Mouse (Mus musculus): Measurements from ENCODE around the gene Zfp281.

Zfp281 gene

DNA sequence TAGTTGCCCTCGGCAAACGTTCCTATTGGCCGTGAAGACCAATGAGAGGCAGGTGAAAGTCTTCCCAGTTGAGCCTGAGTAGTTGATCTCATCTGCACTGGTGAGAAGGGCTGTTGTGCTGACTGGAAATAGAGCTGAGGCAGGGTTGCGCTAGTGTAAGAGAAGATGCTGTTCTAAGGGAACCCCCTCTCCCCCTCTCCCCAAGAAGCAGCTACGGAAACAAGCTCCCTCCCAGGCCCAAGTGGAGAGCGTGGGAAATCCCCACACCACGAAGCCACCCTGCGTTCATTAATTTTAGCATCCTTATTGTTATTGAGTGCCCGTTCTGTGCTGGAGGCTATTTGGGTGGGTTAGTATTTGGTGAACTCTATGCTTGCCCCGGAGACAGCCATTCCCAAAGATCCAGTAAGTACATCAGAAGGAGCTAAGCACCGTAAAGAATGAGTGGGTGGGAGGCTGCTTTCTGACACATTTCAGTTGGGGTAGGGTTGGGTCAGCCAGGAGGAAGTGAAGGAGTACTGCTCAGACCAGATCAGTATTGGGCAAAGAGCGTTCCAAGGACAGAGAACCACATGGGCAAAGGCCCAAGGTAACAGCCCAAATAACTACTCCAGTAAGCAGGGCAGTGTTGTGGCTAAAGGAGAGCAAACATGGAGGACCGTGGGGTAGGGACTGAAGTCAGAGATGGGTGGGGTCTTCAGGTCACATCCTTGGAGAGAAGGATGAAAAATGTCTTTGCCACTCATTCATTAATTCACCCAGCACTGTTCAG, 33.9 kb downstream of the Zfp281 start:
- no peak for DNase-seq (ENCODE audit: low read depth)

DNA sequence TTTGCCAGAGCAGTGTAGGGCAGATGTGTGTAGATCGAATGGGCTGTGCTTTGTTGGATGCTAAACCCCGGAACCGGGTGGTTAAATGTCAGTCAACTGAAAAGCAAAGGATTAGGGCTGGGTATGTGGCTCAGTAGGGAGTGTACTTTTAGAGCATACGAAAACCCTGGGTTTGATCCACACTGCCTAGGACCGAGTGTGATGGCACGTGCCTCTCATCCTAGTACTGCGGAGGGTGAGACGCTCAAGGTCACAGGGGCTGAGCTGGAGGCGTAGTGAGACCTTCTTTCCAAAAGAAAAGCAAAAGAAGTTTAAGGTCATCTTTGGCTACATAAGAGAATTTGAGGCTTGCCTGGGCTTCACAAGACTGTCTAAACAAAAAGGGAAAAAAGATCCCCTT, 34.6 kb downstream of the Zfp281 start:
- DNase-seq (ENCODE audit: low read depth) = no peak

DNA sequence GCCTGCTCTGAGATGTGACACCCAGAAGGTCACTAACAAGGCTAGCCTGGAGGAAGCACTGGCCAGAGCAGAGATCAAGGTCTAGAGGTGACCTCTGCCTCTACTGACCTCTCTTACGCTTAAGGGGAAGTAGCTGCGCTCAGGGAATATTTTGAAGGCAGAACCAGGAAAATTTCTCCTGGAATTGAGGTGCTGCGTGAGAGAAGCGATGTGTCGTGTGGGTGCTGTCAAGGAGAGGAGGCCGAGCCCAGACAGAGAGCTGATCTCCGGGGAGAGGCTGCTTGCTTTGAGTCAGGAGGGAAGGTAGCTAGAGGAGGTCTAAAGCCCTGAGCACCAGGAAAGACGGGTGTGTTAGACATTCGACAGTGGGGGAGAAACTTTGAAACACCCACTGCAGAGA, 35.2 kb downstream of the Zfp281 start:
- no peak for DNase-seq (ENCODE audit: low read depth)

DNA sequence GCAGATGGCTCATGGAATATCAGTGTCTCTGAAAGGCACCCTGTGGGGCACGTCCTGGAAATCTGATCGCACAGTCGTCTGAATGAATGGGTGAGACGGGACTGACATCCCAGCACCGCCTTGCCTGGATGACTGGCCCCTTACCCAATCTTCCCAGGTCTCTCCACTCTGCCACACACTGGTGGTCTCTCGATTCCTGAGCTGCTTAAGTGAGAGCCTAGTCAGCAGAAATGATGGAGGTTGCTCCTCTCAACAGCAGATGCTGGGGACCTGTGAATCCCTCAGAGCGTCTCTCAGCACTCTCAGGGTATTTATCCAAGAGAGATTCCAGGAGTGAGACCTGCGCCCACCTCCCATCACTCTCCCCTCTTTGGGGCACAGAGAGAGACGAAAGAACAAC, 36.8 kb downstream of the Zfp281 start:
- DNase-seq (ENCODE audit: low read depth) = no peak

DNA sequence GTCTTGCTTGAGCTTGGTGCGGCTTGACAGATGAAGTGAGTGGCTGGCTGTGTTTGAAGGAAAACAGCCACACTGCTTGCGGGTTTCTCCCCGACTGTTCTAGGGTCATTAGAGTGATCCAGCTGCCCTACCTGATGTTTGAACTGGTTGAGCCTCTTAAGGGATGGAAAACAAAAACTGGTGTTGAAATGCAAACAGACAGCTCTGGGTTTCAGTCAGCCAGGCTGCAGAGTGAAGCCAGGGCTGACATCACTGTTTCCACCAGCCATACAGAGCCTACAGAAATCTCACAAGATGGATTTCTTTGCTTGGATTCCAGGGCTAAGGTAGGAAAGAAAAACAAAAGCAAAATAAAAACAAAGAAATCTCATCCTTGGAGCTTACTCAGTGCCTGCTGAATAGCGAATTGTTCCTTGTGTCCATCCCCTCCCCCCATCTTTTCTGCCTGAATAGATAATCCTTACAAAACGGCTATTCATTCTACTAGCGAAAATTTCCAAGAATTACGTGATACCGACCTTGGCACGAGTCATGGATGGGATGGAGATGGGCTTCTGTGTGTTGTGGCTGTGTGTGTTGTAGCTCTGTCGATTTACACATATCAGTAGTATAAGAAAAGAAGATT, 37.4 kb downstream of the Zfp281 start:
- no peak for DNase-seq (ENCODE audit: low read depth)

DNA sequence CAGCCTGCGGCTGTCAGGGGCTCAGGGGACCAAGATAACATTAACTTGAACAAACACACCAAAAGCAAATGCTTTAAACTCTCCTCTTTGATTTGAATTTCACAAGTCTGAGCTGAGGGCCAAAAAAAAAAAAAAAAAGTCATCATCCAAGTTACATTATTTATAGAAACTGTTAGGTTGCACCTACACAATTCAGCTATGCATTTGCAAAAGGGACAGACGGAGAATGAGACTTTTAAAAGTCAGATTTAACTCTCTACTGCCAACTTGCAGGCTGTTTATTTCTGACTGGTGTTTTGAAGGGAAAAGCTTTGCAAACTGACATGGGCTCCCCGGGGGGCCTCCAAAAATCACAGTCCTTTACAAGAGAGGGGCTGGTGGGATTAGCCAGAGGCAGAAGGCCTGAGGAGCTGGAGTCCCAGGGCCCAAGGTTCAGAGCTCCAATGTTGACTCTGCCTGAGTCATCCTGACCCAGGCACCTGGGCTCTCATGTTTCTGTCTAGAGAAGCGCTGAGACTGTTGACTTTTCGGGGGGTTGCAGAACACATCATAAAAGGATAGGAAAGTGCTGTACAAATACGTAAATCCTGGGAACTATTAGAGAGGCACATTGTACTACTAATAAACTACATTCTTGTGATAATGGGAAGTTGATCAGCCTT, 40.4 kb downstream of the Zfp281 start:
- no peak for DNase-seq (ENCODE audit: low read depth)

DNA sequence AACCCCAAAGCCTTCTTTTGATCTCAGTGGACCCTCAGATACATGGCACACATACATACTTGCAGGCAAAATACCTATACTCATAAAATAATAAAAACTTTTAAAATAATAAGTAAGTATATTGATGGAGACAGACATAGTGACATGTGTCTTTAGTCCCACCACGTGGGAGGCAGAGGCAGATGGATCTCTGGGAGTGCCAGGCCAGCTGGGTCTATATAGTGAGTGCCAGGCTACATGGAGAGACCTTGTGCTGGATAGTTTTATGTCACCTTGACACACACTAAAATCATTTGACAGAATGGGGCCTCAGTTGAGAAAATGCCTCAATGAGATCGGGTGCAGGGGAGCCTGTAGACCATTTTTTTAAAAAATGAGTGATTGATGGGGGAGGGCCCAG, 41.8 kb downstream of the Zfp281 start:
- DNase-seq (ENCODE audit: low read depth) = no peak

DNA sequence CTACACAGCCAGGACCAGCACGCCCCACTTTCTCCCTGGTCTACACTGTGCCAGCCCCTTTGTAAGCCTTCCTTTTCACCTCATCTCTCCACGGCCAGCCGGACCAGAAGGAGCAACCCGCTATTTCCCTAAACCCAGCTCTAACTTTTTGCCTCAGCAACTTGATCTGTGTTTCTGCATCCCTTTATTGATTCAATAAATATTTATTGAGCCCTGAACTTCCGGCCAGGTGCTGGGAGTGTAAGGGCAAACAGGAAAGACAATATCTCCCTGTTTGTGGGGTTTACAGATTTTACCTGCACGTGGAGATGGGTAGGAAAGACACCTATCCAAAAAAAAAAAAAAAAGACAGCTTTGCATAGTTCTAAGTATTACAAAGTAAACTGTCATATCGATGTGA, 45.2 kb downstream of the Zfp281 start:
- DNase-seq (ENCODE audit: low read depth) = no peak

DNA sequence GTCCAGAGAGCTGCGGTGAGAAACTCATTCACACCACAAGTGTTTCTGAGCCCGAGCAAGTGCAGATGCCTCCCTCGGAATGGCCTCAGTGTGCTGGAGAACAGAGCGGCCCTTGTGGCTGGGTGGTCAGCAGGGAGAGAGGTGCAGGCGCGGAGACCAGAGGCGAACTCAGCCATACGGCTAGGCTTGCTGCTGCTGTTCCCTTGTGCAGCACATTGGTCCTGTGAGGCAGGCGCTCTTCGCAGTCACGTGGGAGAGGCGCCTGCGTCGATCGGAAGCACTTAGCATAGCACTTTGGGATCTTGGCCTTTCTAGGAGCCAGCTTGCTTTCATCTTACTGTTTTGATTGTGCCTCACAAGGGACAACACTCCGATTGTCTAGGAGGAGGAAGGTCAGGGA, 45.7 kb downstream of the Zfp281 start:
- DNase-seq (ENCODE audit: low read depth) = no peak

DNA sequence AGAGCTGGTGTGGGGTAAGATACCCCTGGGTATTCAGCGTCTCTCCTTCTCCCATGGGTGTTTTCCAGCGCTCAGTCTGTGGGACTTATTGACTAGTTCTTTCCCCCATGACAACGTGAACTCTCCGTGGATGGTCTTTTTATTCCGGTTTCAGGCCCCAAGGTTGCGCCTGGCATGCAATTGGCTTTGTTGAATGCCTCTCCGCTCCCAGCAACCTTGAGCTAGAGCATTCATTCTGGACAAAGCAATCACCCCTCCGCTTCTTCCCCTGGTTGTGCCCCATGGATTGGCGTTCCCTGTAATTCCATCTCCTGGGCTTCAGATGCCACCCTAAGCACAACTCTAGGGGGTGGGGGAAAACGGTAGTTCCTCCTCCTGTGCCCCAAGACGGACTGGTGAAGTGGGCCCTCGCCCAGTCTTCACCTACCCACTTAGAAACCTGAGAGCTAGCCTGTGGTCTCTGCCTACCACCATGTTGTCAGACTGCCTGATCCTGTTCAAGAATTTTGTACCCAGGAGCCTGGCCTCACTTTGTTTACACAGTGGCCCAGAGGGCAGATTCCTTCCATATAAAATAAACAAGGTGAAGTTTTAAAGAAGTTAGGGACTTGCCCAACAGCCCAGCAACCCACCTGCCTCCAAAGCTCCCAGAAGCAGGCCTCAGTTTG, 47.2 kb downstream of the Zfp281 start:
- no peak for DNase-seq (ENCODE audit: low read depth)

DNA sequence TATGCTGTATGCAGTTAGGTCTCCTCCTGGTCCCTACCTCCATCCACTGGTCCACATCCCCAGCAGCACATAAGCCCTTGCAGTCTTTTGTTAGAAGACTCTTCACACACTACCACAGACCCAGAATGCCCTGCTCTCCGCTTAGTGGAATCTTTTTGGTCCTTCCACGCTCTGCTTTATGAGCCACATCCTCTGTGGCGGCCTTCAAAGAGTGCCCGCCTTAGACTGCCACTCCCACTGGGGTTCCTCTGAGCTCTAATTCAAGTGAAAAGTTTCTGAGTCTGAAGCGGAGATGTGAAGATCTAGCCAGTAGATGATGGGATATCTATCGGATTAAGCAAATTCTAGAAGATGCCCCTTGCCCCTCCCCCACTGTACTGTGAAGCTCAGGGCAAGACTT, 47.9 kb downstream of the Zfp281 start:
- DNase-seq (ENCODE audit: low read depth) = no peak

DNA sequence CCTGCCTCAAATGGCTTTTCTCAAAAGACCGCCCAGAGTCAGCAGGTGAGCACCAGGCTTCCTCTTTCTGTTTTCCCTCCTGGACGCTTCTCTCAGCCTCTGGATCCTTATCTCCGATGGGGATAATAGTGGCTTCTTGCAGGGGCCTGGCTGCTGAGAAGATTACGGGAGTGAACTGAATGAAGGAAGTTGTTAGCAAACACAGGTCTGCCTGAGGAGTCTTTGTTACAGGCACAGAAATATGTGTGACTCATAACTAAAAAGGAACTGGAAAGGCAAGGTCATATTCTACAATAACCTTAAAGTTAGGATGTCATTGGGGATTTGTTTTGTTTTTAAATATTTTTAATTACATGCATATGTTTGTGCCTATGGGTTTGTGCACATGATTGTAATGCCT, 48.6 kb downstream of the Zfp281 start:
- no peak for DNase-seq (ENCODE audit: low read depth)

DNA sequence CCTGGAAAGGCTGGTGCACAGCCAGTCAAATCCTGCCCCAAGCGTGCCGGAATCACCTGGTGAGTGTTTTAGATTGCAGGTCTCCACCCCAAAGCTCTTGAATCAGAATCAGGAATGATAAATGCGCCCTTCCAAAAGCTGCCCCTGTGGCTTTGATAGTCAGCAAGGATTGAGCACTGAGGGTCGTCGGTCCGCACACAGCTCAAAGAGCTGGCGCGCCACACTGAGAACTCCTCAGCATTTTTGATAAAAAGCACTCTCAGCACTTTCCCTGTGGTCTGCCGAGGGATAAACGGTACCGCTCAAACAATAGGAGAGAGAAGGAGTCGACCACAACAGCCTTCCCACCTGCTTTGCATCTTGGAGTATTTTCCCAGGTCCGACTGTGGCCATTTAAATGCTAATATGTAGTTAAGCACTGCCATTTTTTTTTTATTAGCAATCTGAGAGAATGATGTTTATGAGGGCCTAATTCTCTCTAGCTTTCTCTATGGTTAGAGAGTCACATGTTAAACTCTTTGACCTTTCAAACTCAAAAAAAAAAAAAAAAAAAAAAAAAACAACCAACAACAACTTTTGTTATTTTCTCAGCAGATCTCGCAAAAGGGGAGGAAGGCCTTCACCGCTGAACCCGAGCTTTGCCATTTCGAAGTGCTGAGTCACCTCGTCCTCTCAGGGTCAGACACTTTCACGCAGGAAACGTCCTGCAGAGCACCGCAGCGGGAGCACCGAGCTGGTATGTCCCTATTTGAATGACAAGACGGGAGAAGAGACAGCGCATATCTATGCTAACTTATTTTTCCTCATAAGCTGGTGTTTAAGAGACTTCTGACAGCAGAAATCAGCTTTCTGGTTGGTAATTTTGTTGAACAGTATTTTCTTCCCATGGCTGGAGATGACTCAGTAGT, 50.1 kb downstream of the Zfp281 start:
- no peak for DNase-seq (ENCODE audit: low read depth)

DNA sequence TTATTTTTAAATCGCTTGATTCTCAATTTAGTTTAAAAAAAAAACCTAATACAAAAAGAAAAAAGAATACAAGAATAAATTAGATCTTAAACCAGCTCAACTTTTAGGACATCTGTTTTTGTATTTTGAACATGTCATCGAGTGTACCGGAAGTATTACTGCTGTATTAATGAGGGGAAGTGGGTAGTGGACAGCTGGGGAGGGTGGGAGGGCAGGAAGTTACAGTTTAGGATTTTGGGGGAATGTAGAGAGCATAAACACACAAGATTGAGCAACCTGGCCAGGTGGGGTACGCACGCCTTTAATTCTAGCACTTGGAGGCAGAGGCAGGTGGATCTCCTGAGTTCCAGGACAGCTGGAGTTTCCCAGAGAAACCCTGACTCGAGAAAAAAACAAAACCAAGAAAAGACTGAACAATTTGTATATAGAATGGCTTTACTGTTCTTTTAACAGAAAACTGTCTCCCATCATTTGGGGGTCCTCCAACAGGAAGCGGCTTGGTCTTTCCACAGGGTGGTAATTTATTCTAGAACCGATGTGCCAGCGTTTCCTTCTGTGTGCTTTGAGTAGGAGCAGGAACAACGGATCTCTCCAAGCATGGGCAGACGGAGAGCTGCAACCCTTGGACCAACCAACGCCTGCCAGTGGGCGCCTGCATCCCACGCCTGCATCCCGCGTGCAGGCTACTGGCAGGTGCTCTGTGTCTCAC, 51.2 kb downstream of the Zfp281 start:
- DNase-seq (ENCODE audit: low read depth) = no peak

DNA sequence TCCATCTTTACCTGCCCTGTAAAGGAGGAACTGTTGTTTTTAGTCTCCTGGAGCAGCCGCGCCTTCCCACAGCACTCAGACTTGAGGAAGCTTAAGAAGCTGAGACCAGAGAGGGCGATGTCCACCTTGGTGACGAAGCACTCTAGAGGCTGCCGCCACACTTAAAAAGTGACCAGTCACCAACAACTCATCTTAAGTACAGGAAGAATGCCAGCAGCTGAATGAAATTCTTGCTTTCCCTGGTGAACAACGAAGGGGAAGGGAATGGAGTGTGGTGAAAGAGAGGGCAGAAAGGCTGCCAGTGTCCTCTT, 51.7 kb downstream of the Zfp281 start:
- DNase-seq (ENCODE audit: low read depth) = no peak

DNA sequence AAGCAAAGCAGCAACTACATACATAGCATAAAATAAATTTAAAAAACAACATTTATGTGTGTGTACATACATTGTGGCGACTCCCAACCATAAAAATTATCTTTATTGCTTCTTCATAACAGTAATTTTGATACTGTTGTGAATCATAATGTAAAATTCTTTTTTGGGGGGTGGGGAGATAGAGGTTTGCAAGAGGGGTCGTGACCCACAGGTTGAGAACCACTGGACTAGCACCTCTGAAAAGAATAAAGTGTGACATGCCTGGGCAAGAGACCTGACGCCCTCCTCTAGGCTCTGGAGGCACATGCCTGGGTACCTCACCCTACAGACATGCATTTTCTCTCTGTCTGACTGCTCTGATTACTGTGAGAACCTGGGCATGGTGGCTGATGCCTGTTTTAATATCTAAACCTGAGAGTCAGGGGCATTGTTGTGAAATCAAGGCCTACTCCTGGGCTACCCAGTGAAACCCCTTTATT, 53.2 kb downstream of the Zfp281 start:
- no peak for DNase-seq (ENCODE audit: low read depth)

DNA sequence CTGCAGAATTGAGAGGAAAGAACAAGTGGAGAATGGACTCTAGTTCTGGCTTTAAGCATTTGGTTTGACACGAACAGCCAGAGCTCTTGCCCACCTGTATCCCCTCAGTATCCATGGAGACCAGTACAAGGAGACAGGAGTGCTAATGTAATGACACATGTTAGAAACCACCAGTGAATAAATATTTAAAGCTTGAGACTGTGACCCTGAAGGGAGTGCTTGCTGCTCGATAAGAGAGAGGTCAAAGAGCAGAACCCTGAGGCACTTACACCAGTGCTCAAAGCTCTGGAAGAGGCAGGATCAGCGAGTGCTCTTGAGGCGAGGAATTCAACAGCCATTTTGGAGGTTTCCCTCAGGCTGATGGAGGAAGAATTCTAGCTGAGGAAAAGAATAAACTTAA, 54.1 kb downstream of the Zfp281 start:
- no peak for DNase-seq (ENCODE audit: low read depth)

Measured in c-Kit-positive CD71-negative TER-119-negative erythroid progenitor cells, embryonic 14.5 days (primary cell).